Mouse (Mus musculus): ENCODE measurements around the gene Gm20696. TPM values are rescaled to one million over a fixed set of nuclear protein-coding genes. Genes with fewer than 3 reads are reported as not detected.

Gm20696 gene
- polyA plus RNA-seq, 1 experiment: 1.8 TPM

- TF ChIP-seq POLR2A (IDR thresholded peaks at IDR 0.05; ENCODE audit: borderline replicate concordance, extremely low read depth, insufficient read depth, insufficient read length, poor library complexity, severe bottlenecking): no peak
- no peak for TF ChIP-seq CTCF (IDR thresholded peaks at IDR 0.05; ENCODE audit: borderline replicate concordance, extremely low read depth, insufficient read depth, insufficient read length)
- no peak for DNase-seq (ENCODE audit: low read depth)
Measured at GRCm38 (mm10) chr6:99235588-99235987, 431.0 kb downstream of the Gm20696 start.

DNA sequence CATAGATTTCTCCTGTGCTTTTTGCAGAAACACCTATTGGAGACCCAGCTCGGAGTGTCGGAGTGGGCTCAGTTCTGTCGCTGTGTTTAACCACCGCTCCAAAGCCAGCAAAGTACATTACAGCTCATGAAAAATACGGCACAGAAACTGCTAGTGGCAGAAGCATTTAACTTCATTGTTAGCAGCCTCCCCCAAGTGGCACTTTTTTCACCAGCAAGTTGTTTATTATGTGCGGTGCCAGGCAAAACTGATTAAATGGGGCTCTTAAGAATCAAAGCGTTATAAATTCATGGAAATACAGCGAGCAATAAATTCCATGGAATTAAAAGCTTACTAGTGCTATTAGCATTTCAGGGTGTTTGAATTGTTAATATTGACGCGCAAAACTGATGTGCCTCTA lies 433.2 kb downstream of the Gm20696 start:
- TF ChIP-seq CTCF (IDR thresholded peaks at IDR 0.05; ENCODE audit: borderline replicate concordance, extremely low read depth, insufficient read depth, insufficient read length): no peak
- TF ChIP-seq POLR2A (IDR thresholded peaks at IDR 0.05; ENCODE audit: borderline replicate concordance, extremely low read depth, insufficient read depth, insufficient read length, poor library complexity, severe bottlenecking): no peak
- DNase-seq (ENCODE audit: low read depth): peak; percentile 67

GRCm38 (mm10) chr6:99228336-99228870 lies 438.2 kb downstream of the Gm20696 start:
- no peak for DNase-seq (ENCODE audit: low read depth)

GRCm38 (mm10) chr6:99221147-99221546 lies 445.4 kb downstream of the Gm20696 start:
- DNase-seq (ENCODE audit: low read depth): no peak
- TF ChIP-seq CTCF (IDR thresholded peaks at IDR 0.05; ENCODE audit: borderline replicate concordance, extremely low read depth, insufficient read depth, insufficient read length): no peak
- no peak for TF ChIP-seq POLR2A (IDR thresholded peaks at IDR 0.05; ENCODE audit: borderline replicate concordance, extremely low read depth, insufficient read depth, insufficient read length, poor library complexity, severe bottlenecking)

More at GRCm38 (mm10) chr6:99228336-99228870, 438.2 kb downstream of the Gm20696 start:
- TF ChIP-seq CTCF (IDR thresholded peaks at IDR 0.05; ENCODE audit: borderline replicate concordance, extremely low read depth, insufficient read depth, insufficient read length): no peak
- TF ChIP-seq POLR2A (IDR thresholded peaks at IDR 0.05; ENCODE audit: borderline replicate concordance, extremely low read depth, insufficient read depth, insufficient read length, poor library complexity, severe bottlenecking): no peak

DNA sequence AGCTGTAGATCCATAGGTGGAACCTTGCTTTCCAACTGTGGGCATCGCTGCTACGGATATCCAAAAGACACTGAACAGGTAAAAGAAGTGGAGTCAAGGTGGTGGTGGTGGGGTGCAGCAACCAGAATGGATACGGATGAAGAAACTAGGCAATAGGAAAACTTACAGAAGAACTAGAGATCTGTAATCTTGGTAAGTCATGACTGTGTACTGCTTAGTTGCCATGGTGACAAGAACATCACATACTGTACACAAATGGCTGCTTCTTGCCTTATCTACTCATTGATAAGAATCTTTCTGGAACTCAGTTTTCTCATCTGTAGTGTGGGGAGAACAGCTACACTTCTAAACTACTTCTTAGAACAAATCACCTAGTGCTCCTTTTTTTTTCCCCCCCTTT lies 446.1 kb downstream of the Gm20696 start:
- DNase-seq (ENCODE audit: low read depth): no peak
- TF ChIP-seq CTCF (IDR thresholded peaks at IDR 0.05; ENCODE audit: borderline replicate concordance, extremely low read depth, insufficient read depth, insufficient read length) (no peak), POLR2A (IDR thresholded peaks at IDR 0.05; ENCODE audit: borderline replicate concordance, extremely low read depth, insufficient read depth, insufficient read length, poor library complexity, severe bottlenecking) (no peak)

- DNase-seq (ENCODE audit: low read depth): no peak
- TF ChIP-seq POLR2A (IDR thresholded peaks at IDR 0.05; ENCODE audit: borderline replicate concordance, extremely low read depth, insufficient read depth, insufficient read length, poor library complexity, severe bottlenecking) (no peak), CTCF (IDR thresholded peaks at IDR 0.05; ENCODE audit: borderline replicate concordance, extremely low read depth, insufficient read depth, insufficient read length) (no peak)
Measured at GRCm38 (mm10) chr6:99217846-99218245, 448.8 kb downstream of the Gm20696 start.

GRCm38 (mm10) chr6:99217155-99217554 lies 449.4 kb downstream of the Gm20696 start:
- TF ChIP-seq CTCF (IDR thresholded peaks at IDR 0.05; ENCODE audit: borderline replicate concordance, extremely low read depth, insufficient read depth, insufficient read length) (no peak), POLR2A (IDR thresholded peaks at IDR 0.05; ENCODE audit: borderline replicate concordance, extremely low read depth, insufficient read depth, insufficient read length, poor library complexity, severe bottlenecking) (no peak)
- DNase-seq (ENCODE audit: low read depth): no peak

DNA sequence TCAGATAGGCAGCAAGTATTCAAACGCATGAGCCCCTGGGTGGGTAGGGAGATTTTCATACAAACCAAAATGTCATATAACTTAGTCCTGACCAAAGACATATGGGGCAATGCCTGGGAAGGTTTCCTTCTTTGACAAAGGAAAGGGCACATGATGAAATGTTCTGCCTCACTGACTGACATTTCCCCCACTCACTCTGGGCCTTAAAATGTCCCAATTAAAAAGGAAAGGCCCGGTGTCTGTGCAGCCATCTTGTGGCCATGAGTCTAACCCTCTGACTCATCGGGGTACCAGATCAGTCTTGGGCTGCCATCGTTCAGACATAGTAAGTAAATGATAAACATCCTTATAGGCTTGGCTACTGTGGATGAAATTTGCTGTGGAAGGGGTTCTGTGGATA lies 454.1 kb downstream of the Gm20696 start:
- TF ChIP-seq CTCF (IDR thresholded peaks at IDR 0.05; ENCODE audit: borderline replicate concordance, extremely low read depth, insufficient read depth, insufficient read length) (no peak), POLR2A (IDR thresholded peaks at IDR 0.05; ENCODE audit: borderline replicate concordance, extremely low read depth, insufficient read depth, insufficient read length, poor library complexity, severe bottlenecking) (no peak)
- no peak for DNase-seq (ENCODE audit: low read depth)

DNA sequence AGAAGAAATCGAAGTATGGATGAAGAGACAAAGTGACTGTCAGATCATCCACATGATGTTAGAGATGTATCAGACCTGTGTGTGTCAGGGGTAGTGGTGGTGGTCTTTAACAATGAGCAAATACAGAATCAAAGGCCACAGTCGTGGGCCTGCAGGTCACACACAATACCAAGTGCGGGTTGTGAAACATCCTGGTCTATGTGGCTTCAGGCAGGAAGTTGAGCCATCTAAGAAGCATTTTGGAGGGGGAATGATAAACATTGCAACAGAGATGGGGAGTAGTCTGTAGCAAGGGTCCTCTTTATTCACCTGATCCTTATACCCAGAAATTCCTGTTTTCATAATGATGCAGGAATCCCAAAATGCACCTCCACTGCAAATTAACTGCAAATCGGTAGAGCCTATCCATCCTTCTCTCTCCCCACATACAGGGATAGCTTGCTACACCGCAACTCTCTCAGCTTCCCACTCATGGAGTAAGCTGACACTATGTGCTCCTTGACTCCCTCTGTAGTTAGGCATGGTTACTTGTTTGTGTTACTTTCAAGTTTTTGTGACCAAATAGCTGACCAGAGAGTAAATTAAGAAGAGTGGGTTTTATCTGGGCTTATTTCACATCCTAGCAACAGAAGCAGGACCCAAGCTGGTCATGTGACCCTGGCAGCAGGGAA lies 454.8 kb downstream of the Gm20696 start:
- no peak for DNase-seq (ENCODE audit: low read depth)
- TF ChIP-seq CTCF (IDR thresholded peaks at IDR 0.05; ENCODE audit: borderline replicate concordance, extremely low read depth, insufficient read depth, insufficient read length) (no peak), POLR2A (IDR thresholded peaks at IDR 0.05; ENCODE audit: borderline replicate concordance, extremely low read depth, insufficient read depth, insufficient read length, poor library complexity, severe bottlenecking) (no peak)

DNA sequence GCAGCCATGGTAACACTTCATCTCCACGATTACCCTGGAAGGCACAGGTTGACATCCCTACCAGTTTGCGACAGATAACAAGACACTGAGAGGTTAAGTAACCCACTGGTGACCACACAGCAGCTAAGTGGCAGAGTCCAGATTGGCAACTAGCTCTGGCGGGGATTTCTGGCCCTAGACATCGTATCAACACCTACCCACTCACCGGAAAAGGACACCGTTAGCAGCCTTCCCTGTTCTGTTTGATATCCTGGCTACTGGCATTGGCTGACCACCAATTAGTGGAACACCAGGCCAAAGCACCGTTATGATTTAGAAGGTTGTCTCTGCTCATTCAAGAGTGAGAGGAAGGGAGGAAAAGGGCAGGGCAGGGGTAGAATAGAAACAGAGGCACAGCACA lies 456.4 kb downstream of the Gm20696 start:
- no peak for DNase-seq (ENCODE audit: low read depth)
- TF ChIP-seq CTCF (IDR thresholded peaks at IDR 0.05; ENCODE audit: borderline replicate concordance, extremely low read depth, insufficient read depth, insufficient read length): no peak
- TF ChIP-seq POLR2A (IDR thresholded peaks at IDR 0.05; ENCODE audit: borderline replicate concordance, extremely low read depth, insufficient read depth, insufficient read length, poor library complexity, severe bottlenecking): no peak

Other genes starting within 250 kb of the Gm20696 start
- gene Foxp1, start 144.1 kb downstream of the Gm20696 start, polyA plus RNA-seq (2012; rRNA removed): 55.0 and 68.1 TPM in 2 replicates
- 10.6 and 11.6 TPM in 2 replicates for gene Eif4e3, start within 50 bp of the Gm20696 start, polyA plus RNA-seq (2012; rRNA removed)
- 26.5 and 38.8 TPM in 2 replicates for gene Gpr27, start 25.9 kb upstream of the Gm20696 start, polyA plus RNA-seq (2012; rRNA removed)
- gene Prok2, start 59.6 kb upstream of the Gm20696 start, polyA plus RNA-seq (2012; rRNA removed): 0.06 and 0.46 TPM in 2 replicates

Measured in brain, embryonic 14.5 days (tissue).